Comparison of ENCODE assay signal across 7 mouse cellular contexts in genomic region chr1:55960291-55960690, GRCm38 (mm10).
DNase-seq lines count a peak whose midpoint lies in the region; ATAC-seq and TF ChIP-seq lines count a peak whose summit lies in the region.

No protein-coding gene starts in this region.

- no peak overlapping the region for H3K9ac ChIP-seq in ES-E14 (ENCODE audit: insufficient read depth, low read depth, low read length, poor library complexity, severe bottlenecking)

- no peaks in the 10 kb centered on the region for H3K4me1 ChIP-seq in ES-E14 (ENCODE audit: control insufficient read depth in 2 of 2, insufficient read depth in 2 of 2, low read length in 2 of 2, poor library complexity in 1 of 2)

- no peaks in the 10 kb centered on the region for H3K36me3 ChIP-seq in ES-E14 (ENCODE audit: control insufficient read depth, insufficient read depth, low read length, poor library complexity, severe bottlenecking)

- no peak overlapping the region for H3K4me3 ChIP-seq in ES-E14 (ENCODE audit: insufficient read depth in 1 of 2, low read depth in 1 of 2, low read length in 2 of 2, poor library complexity in 1 of 2, severe bottlenecking in 1 of 2)

- in situ Hi-C loops in ES-E14 (cut with MboI; ENCODE audit: low sequenced_read_pairs in 2 of 2, unreplicated experiment in 2 of 2): no loop called here

- peak; percentile 83 for ATAC-seq in common myeloid progenitor, adult 5-6 weeks (replicated peaks; ENCODE audit: low read depth, poor library complexity, severe bottlenecking)
- peak; percentile 51; the same call in 1 of the 2 replicates for ATAC-seq in megakaryocyte, adult 5-6 weeks (ENCODE audit: poor library complexity, severe bottlenecking)

- H3K9me3 ChIP-seq in ES-E14 (ENCODE audit: control insufficient read depth, insufficient read depth, low read depth, low read length): no peaks in the 10 kb centered on the region

- no peak overlapping the region for H3K27ac ChIP-seq in ES-E14 (ENCODE audit: insufficient read depth, low read depth, low read length, poor library complexity, severe bottlenecking)

- intact Hi-C loops in heart, postnatal 14 days (cut with DNase I): loop anchor here (1.0 to 5.0 kb wide), 2 partner anchors 1016 to 1247 kb away; no protein-coding TSS in a partner anchor

- peak; percentile 43 for DNase-seq in ES-E14 (ENCODE audit: low read depth, low spot score)
- DNase-seq in adrenal gland, adult 18-20 months (ENCODE audit: low spot score in 2 of 2): peak; percentile 30 to 55
- peak; percentile 65 to 74 for DNase-seq in heart, postnatal 14 days
- DNase-seq in layer of hippocampus, postnatal 14 days (ENCODE audit: low spot score in 2 of 2): peak; percentile 76 to 83
- DNase-seq in right cerebral cortex, postnatal 4 days: peak; percentile 86

TF ChIP-seq in ES-E14, 5 proteins besides CTCF, POLR2A, EP300 and RAD21:
- TF ChIP-seq ZC3H11A (IDR thresholded peaks at IDR 0.05; ENCODE audit: borderline replicate concordance, low read depth, low read length): peak; percentile 34; the same call in 1 of the 2 replicates
- TF ChIP-seq HCFC1 (IDR thresholded peaks at IDR 0.05; ENCODE audit: borderline replicate concordance, insufficient read depth, low read length): no peak
